Mouse (Mus musculus): ENCODE measurements at regions not wholly inside any gene's neighbourhood (a gene's known extent, or its start where the extent isn't known, plus 50 kb on each side); places are given as distances from the start of the nearest gene placed in this dataset.
A peak's percentile ranks its signal among the peaks of the same experiment; 100 is the strongest.

GRCm38 (mm10) chr17:84097286-84097685, 90.5 kb downstream of the Zfp36l2 start:
- Histone ChIP-seq H3K4me1 (ENCODE audit: control insufficient read depth, insufficient read depth, insufficient read length, low read length) (peaks cover 15% of the 10 kb centered on the region), H3K27ac (ENCODE audit: insufficient read depth, low read depth, low read length) (no peak overlapping the region), H3K27me3 (ENCODE audit: control insufficient read depth, insufficient read depth, low read length) (no peaks in the 10 kb centered on the region), H3K4me3 (ENCODE audit: low read depth, low read length) (no peak overlapping the region), H3K36me3 (ENCODE audit: control insufficient read depth, insufficient read depth, low read length) (no peaks in the 10 kb centered on the region)
- 84% methylated on average over 13 of the region's 13 CpGs for WGBS
- TF ChIP-seq POLR2A (IDR thresholded peaks at IDR 0.05; ENCODE audit: low read depth, low read length) (no peak), CTCF (IDR thresholded peaks at IDR 0.05; ENCODE audit: extremely low read depth, insufficient read length, insufficient replicate concordance, low read depth, low read length) (no peak)

GRCm38 (mm10) chr17:84096345-84097260, 91.1 kb downstream of the Zfp36l2 start:
- Histone ChIP-seq H3K27ac (ENCODE audit: insufficient read depth, low read depth, low read length) (no peak overlapping the region), H3K27me3 (ENCODE audit: control insufficient read depth, insufficient read depth, low read length) (no peaks in the 10 kb centered on the region), H3K36me3 (ENCODE audit: control insufficient read depth, insufficient read depth, low read length) (no peaks in the 10 kb centered on the region), H3K4me3 (ENCODE audit: low read depth, low read length) (peak overlapping the region; percentile 57), H3K4me1 (ENCODE audit: control insufficient read depth, insufficient read depth, insufficient read length, low read length) (peaks cover 15% of the 10 kb centered on the region)
- WGBS: 9% methylated on average over 59 of the region's 59 CpGs
- TF ChIP-seq CTCF (IDR thresholded peaks at IDR 0.05; ENCODE audit: extremely low read depth, insufficient read length, insufficient replicate concordance, low read depth, low read length): no peak
- TF ChIP-seq POLR2A (IDR thresholded peaks at IDR 0.05; ENCODE audit: low read depth, low read length): no peak

- Histone ChIP-seq H3K27ac (ENCODE audit: insufficient read depth, low read depth, low read length) (no peak overlapping the region), H3K36me3 (ENCODE audit: control insufficient read depth, insufficient read depth, low read length) (no peaks in the 10 kb centered on the region), H3K4me3 (ENCODE audit: low read depth, low read length) (no peak overlapping the region), H3K27me3 (ENCODE audit: control insufficient read depth, insufficient read depth, low read length) (no peaks in the 10 kb centered on the region), H3K4me1 (ENCODE audit: control insufficient read depth, insufficient read depth, insufficient read length, low read length) (peaks cover 15% of the 10 kb centered on the region)
- TF ChIP-seq POLR2A (IDR thresholded peaks at IDR 0.05; ENCODE audit: low read depth, low read length) (no peak), CTCF (IDR thresholded peaks at IDR 0.05; ENCODE audit: extremely low read depth, insufficient read length, insufficient replicate concordance, low read depth, low read length) (no peak)
- 79% methylated on average over 4 of the region's 4 CpGs for WGBS
Observed at GRCm38 (mm10) chr17:84095829-84096228, 91.9 kb downstream of the Zfp36l2 start.

GRCm38 (mm10) chr17:84095089-84095488, 92.7 kb downstream of the Zfp36l2 start:
- Histone ChIP-seq H3K27me3 (ENCODE audit: control insufficient read depth, insufficient read depth, low read length) (no peaks in the 10 kb centered on the region), H3K4me3 (ENCODE audit: low read depth, low read length) (no peak overlapping the region), H3K36me3 (ENCODE audit: control insufficient read depth, insufficient read depth, low read length) (no peaks in the 10 kb centered on the region), H3K27ac (ENCODE audit: insufficient read depth, low read depth, low read length) (no peak overlapping the region), H3K4me1 (ENCODE audit: control insufficient read depth, insufficient read depth, insufficient read length, low read length) (peaks cover 15% of the 10 kb centered on the region)
- TF ChIP-seq CTCF (IDR thresholded peaks at IDR 0.05; ENCODE audit: extremely low read depth, insufficient read length, insufficient replicate concordance, low read depth, low read length) (no peak), POLR2A (IDR thresholded peaks at IDR 0.05; ENCODE audit: low read depth, low read length) (no peak)
- WGBS: 92% methylated on average over 2 of the region's 2 CpGs

- WGBS: 89% methylated on average over 12 of the region's 12 CpGs
- H3K27ac ChIP-seq (ENCODE audit: insufficient read depth, low read depth, low read length): peak overlapping the region; percentile 60
- no peaks in the 10 kb centered on the region for H3K27me3 ChIP-seq (ENCODE audit: control insufficient read depth, insufficient read depth, low read length)
Observed at GRCm38 (mm10) chr17:84086394-84086793, 101.4 kb downstream of the Zfp36l2 start.

GRCm38 (mm10) chr17:84085721-84086120, 102.0 kb downstream of the Zfp36l2 start:
- no peak for TF ChIP-seq POLR2A (IDR thresholded peaks at IDR 0.05; ENCODE audit: low read depth, low read length)
- TF ChIP-seq CTCF (IDR thresholded peaks at IDR 0.05; ENCODE audit: extremely low read depth, insufficient read length, insufficient replicate concordance, low read depth, low read length): no peak
- no peak overlapping the region for H3K4me3 ChIP-seq (ENCODE audit: low read depth, low read length)
- no peaks in the 10 kb centered on the region for H3K36me3 ChIP-seq (ENCODE audit: control insufficient read depth, insufficient read depth, low read length)
- WGBS: 65% methylated on average over 7 of the region's 7 CpGs
- H3K27me3 ChIP-seq (ENCODE audit: control insufficient read depth, insufficient read depth, low read length): no peaks in the 10 kb centered on the region
- peak overlapping the region; percentile 78 for H3K27ac ChIP-seq (ENCODE audit: insufficient read depth, low read depth, low read length)
- H3K4me1 ChIP-seq (ENCODE audit: control insufficient read depth, insufficient read depth, insufficient read length, low read length): peaks cover 28% of the 10 kb centered on the region

More at GRCm38 (mm10) chr17:84086394-84086793, 101.4 kb downstream of the Zfp36l2 start:
- TF ChIP-seq POLR2A (IDR thresholded peaks at IDR 0.05; ENCODE audit: low read depth, low read length): no peak
- TF ChIP-seq CTCF (IDR thresholded peaks at IDR 0.05; ENCODE audit: extremely low read depth, insufficient read length, insufficient replicate concordance, low read depth, low read length): no peak
- H3K36me3 ChIP-seq (ENCODE audit: control insufficient read depth, insufficient read depth, low read length): no peaks in the 10 kb centered on the region
- peaks cover 28% of the 10 kb centered on the region for H3K4me1 ChIP-seq (ENCODE audit: control insufficient read depth, insufficient read depth, insufficient read length, low read length)
- H3K4me3 ChIP-seq (ENCODE audit: low read depth, low read length): no peak overlapping the region

- Histone ChIP-seq H3K36me3 (ENCODE audit: control insufficient read depth, insufficient read depth, low read length) (no peaks in the 10 kb centered on the region), H3K27me3 (ENCODE audit: control insufficient read depth, insufficient read depth, low read length) (no peaks in the 10 kb centered on the region), H3K27ac (ENCODE audit: insufficient read depth, low read depth, low read length) (peak overlapping the region; percentile 78), H3K4me3 (ENCODE audit: low read depth, low read length) (no peak overlapping the region), H3K4me1 (ENCODE audit: control insufficient read depth, insufficient read depth, insufficient read length, low read length) (peaks cover 24% of the 10 kb centered on the region)
- WGBS: 88% methylated on average over 10 of the region's 10 CpGs
- TF ChIP-seq CTCF (IDR thresholded peaks at IDR 0.05; ENCODE audit: extremely low read depth, insufficient read length, insufficient replicate concordance, low read depth, low read length) (no peak), POLR2A (IDR thresholded peaks at IDR 0.05; ENCODE audit: low read depth, low read length) (no peak)
Observed at GRCm38 (mm10) chr17:84085232-84085631, 102.5 kb downstream of the Zfp36l2 start.

Measured in small intestine, adult 2 months (tissue).